Mouse (Mus musculus) skeletal muscle tissue, postnatal 0 days (tissue): ENCODE measurements around the gene Slmap. TPM values are rescaled to one million over a fixed set of nuclear protein-coding genes. Genes with fewer than 3 reads are reported as not detected.

Source experiments
- polyA plus RNA-seq: library from polyadenylated mRNA; unstranded; fragments of >200 nt; fragmentation: Nextera tagmentation; extraction: Ambion mirVana; gene quantifications from 2 replicates; pipeline ENCODE4 v1.2.1, GENCODE M21; 2015

Gene Slmap
- 30.2 and 41.0 TPM in 2 replicates for polyA plus RNA-seq

GRCm38 (mm10) chr14:26534757-26535479 is at the start of gene Slmap:
Gene Slmap (minus strand): TSS chr14:26534931.

GRCm38 (mm10) chr14:26573556-26573955 is 38.8 kb upstream of the Slmap start, which contains the start of gene Dennd6a:
Gene Dennd6a (plus strand): TSS chr14:26573856.

Other genes with a start within 250 kb of the Slmap start
- 14.3 and 14.6 TPM in 2 replicates for gene Dennd6a, start 38.9 kb upstream of the Slmap start, polyA plus RNA-seq
- 230 and 283 TPM in 2 replicates for gene Arf4, start 103.1 kb upstream of the Slmap start, polyA plus RNA-seq
- 3.4 and 4.2 TPM in 2 replicates for gene Pde12, start 135.0 kb upstream of the Slmap start, polyA plus RNA-seq
- gene Dnah12, start 158.3 kb upstream of the Slmap start, polyA plus RNA-seq, result 0.13 TPM in 2 replicates